Comparison of ENCODE assay signal across 8 mouse cellular contexts in the genomic region with DNA sequence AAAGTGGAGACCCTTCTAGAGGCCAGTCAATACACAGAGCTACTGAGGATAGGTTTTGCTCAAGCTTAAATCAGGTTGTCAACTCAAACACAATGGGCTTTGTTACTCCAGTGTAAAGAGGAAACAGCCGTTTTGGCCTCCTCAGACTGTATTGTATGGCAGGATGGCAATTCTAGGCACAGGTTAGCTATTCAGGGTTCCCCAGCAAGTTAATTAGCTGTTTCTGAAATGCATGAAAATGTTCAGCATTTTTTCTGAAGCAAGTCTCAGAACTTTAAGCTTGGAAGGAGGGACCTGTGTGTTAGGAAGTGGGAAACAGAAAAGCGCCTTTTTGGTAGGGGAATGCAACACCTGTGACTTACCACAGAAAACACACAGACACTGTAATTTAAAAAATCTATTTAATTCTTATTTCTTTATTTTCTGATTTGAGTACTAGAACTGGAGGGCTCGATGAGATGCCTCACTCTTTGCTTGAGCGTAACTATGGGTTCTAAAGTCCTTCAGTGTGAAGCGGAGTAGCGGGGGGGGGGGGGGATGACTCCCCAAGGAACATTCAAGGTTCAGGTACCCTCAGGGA. TPM values are rescaled to one million over a fixed set of nuclear protein-coding genes. Genes with fewer than 3 reads are reported as not detected.
DNase-seq lines count a peak whose midpoint lies in the region; ATAC-seq and TF ChIP-seq lines count a peak whose summit lies in the region.

No protein-coding gene starts in this region.

- H3K9me3 ChIP-seq in hindbrain, embryonic 15.5 days = no peaks in the 10 kb centered on the region
- no peaks in the 10 kb centered on the region for H3K9me3 ChIP-seq in lung, embryonic 16.5 days (ENCODE audit: control insufficient read depth, low read length)

- 1% methylated on average over 6 of the region's 6 CpGs for WGBS in hindbrain, embryonic 15.5 days
- WGBS in lung, embryonic 16.5 days = 5% methylated on average over 6 of the region's 6 CpGs
- 13% methylated on average over 6 of the region's 6 CpGs for WGBS in thymus, adult 2 months

- peak overlapping the region; percentile 71 for H3K4me3 ChIP-seq in embryonic fibroblast, embryonic 13.5 days (ENCODE audit: insufficient read depth, low read length)
- peak overlapping the region; percentile 63 for H3K4me3 ChIP-seq in hindbrain, embryonic 15.5 days
- peak overlapping the region; percentile 81 for H3K4me3 ChIP-seq in lung, embryonic 16.5 days (ENCODE audit: low read length)
- H3K4me3 ChIP-seq in thymus, adult 2 months (ENCODE audit: control insufficient read depth, insufficient read depth, low read length) = peak overlapping the region; percentile 94

- no peaks in the 10 kb centered on the region for H3K4me1 ChIP-seq in embryonic fibroblast, embryonic 13.5 days (ENCODE audit: control insufficient read depth, insufficient read depth, low read length)
- peaks cover 10% of the 10 kb centered on the region for H3K4me1 ChIP-seq in hindbrain, embryonic 15.5 days (replicated peaks)
- H3K4me1 ChIP-seq in lung, embryonic 16.5 days (replicated peaks; ENCODE audit: control insufficient read depth, insufficient read depth, low read length) = peaks cover 9% of the 10 kb centered on the region
- peaks cover 5% of the 10 kb centered on the region for H3K4me1 ChIP-seq in thymus, adult 2 months (replicated peaks; ENCODE audit: control insufficient read depth, insufficient read depth, low read length)

- no peaks in the 10 kb centered on the region for H3K36me3 ChIP-seq in hindbrain, embryonic 15.5 days
- no peaks in the 10 kb centered on the region for H3K36me3 ChIP-seq in lung, embryonic 16.5 days (ENCODE audit: control insufficient read depth, insufficient read depth, low read length)
- no peaks in the 10 kb centered on the region for H3K36me3 ChIP-seq in thymus, adult 2 months (ENCODE audit: control insufficient read depth, insufficient read depth, low read length)

- DNase-seq in cerebellum, adult 9-11 months = peak; percentile 29
- no peak for DNase-seq in cerebellum, postnatal 36 days
- DNase-seq in thymus, adult 2 months = peak; percentile 19
- no peak for DNase-seq in right cerebral cortex, postnatal 36 days (ENCODE audit: low spot score in 2 of 2)

- 0 out of 2 replicates have a peak, but pooled peaks have one; percentile 40 for TF ChIP-seq POLR2A in embryonic fibroblast, embryonic 13.5 days (IDR thresholded peaks at IDR 0.05; ENCODE audit: low read depth, low read length)
- TF ChIP-seq POLR2A in thymus, adult 2 months (IDR thresholded peaks at IDR 0.05; ENCODE audit: control insufficient read depth, extremely low read depth, insufficient read depth, low read length, poor library complexity) = no peak

- peak overlapping the region; percentile 91 for H3K9ac ChIP-seq in hindbrain, embryonic 15.5 days
- peak overlapping the region; percentile 89 for H3K9ac ChIP-seq in lung, embryonic 16.5 days (ENCODE audit: low read length)

- no peak overlapping the region for H3K27ac ChIP-seq in embryonic fibroblast, embryonic 13.5 days (ENCODE audit: insufficient read depth, low read length)
- peak overlapping the region; percentile 100 for H3K27ac ChIP-seq in hindbrain, embryonic 15.5 days (replicated peaks)
- H3K27ac ChIP-seq in lung, embryonic 16.5 days (ENCODE audit: low read length) = peak overlapping the region; percentile 99
- H3K27ac ChIP-seq in thymus, adult 2 months (ENCODE audit: control insufficient read depth, insufficient read depth, low read length) = peak overlapping the region; percentile 94

- H3K4me2 ChIP-seq in hindbrain, embryonic 15.5 days = peak overlapping the region; percentile 70
- peak overlapping the region; percentile 75 for H3K4me2 ChIP-seq in lung, embryonic 16.5 days (ENCODE audit: low read depth, low read length)

- H3K27me3 ChIP-seq in hindbrain, embryonic 15.5 days = no peaks in the 10 kb centered on the region
- H3K27me3 ChIP-seq in lung, embryonic 16.5 days (ENCODE audit: control insufficient read depth, insufficient read depth, low read depth, low read length) = no peaks in the 10 kb centered on the region
- peaks cover 3% of the 10 kb centered on the region for H3K27me3 ChIP-seq in thymus, adult 2 months (ENCODE audit: control insufficient read depth, insufficient read depth, low read length)

- no peak for TF ChIP-seq CTCF in embryonic fibroblast, embryonic 13.5 days (IDR thresholded peaks at IDR 0.05; ENCODE audit: borderline replicate concordance, insufficient read depth, low read length)
- TF ChIP-seq CTCF in thymus, adult 2 months (IDR thresholded peaks at IDR 0.05; ENCODE audit: borderline replicate concordance, control insufficient read depth, extremely low read depth, insufficient read depth, low read length, poor library complexity) = no peak

- ATAC-seq in hindbrain, embryonic 15.5 days (ENCODE audit: low FRiP score, low read depth) = no peak
- no peak; the same call in 1 of the 2 replicates for ATAC-seq in lung, embryonic 16.5 days (ENCODE audit: low read depth)
- no peak for ATAC-seq in megakaryocyte progenitor cell, adult 5-6 weeks (replicated peaks; ENCODE audit: poor library complexity)

RNA-seq across cellular contexts. Expression of a gene that starts 1.3 kb away (rescaled TPM):
- polyA plus RNA-seq in embryonic fibroblast, embryonic 13.5 days (2011; ENCODE audit: insufficient read length, low read depth, missing spikeins) = 31.6 and 31.9 TPM in 2 replicates
- polyA plus RNA-seq in hindbrain, embryonic 15.5 days (2015; fragmentation: Nextera tagmentation; extraction: Ambion mirVana) = 55.5 and 58.4 TPM in 2 replicates
- polyA plus RNA-seq in lung, embryonic 16.5 days (2015; fragmentation: Nextera tagmentation; extraction: Ambion mirVana) = 23.6 and 25.3 TPM in 2 replicates
- polyA plus RNA-seq in thymus, adult 2 months (2012; rRNA removed) = 26.0 and 26.3 TPM in 2 replicates
- total RNA-seq in megakaryocyte progenitor cell, adult 5-6 weeks (2015) = 0.07 TPM in 2 replicates
- total RNA-seq in megakaryocyte progenitor cell, adult 5-6 weeks (2017) = 0.29 and 1.1 TPM in 2 replicates

RNA-seq across cellular contexts. Expression of a gene that starts 47.0 kb away (rescaled TPM):
- polyA plus RNA-seq in embryonic fibroblast, embryonic 13.5 days (2011; ENCODE audit: insufficient read length, low read depth, missing spikeins) = 0.62 and 2.7 TPM in 2 replicates
- polyA plus RNA-seq in hindbrain, embryonic 15.5 days (2015; fragmentation: Nextera tagmentation; extraction: Ambion mirVana) = not detected in 2 replicates
- not detected in 2 replicates for polyA plus RNA-seq in lung, embryonic 16.5 days (2015; fragmentation: Nextera tagmentation; extraction: Ambion mirVana)
- not detected in 2 replicates for polyA plus RNA-seq in thymus, adult 2 months (2012; rRNA removed)
- 0.12 TPM in 1 of 2 replicates, not detected in the other for total RNA-seq in megakaryocyte progenitor cell, adult 5-6 weeks (2015)
- total RNA-seq in megakaryocyte progenitor cell, adult 5-6 weeks (2017) = not detected in 2 replicates

RNA-seq across cellular contexts. Expression of a gene that starts 47.0 kb away (rescaled TPM):
- polyA plus RNA-seq in embryonic fibroblast, embryonic 13.5 days (2011; ENCODE audit: insufficient read length, low read depth, missing spikeins) = not detected in 2 replicates
- polyA plus RNA-seq in hindbrain, embryonic 15.5 days (2015; fragmentation: Nextera tagmentation; extraction: Ambion mirVana) = not detected in 2 replicates
- polyA plus RNA-seq in lung, embryonic 16.5 days (2015; fragmentation: Nextera tagmentation; extraction: Ambion mirVana) = not detected in 2 replicates
- not detected in 2 replicates for polyA plus RNA-seq in thymus, adult 2 months (2012; rRNA removed)
- total RNA-seq in megakaryocyte progenitor cell, adult 5-6 weeks (2015) = not detected in 2 replicates
- total RNA-seq in megakaryocyte progenitor cell, adult 5-6 weeks (2017) = not detected in 2 replicates

RNA-seq across cellular contexts. Expression of a gene that starts 52.8 kb away (rescaled TPM):
- polyA plus RNA-seq in embryonic fibroblast, embryonic 13.5 days (2011; ENCODE audit: insufficient read length, low read depth, missing spikeins) = not detected in 2 replicates
- 0.21 TPM in 1 of 2 replicates, not detected in the other for polyA plus RNA-seq in hindbrain, embryonic 15.5 days (2015; fragmentation: Nextera tagmentation; extraction: Ambion mirVana)
- 22.6 and 25.9 TPM in 2 replicates for polyA plus RNA-seq in lung, embryonic 16.5 days (2015; fragmentation: Nextera tagmentation; extraction: Ambion mirVana)
- 3.0 and 4.1 TPM in 2 replicates for polyA plus RNA-seq in thymus, adult 2 months (2012; rRNA removed)
- not detected in 2 replicates for total RNA-seq in megakaryocyte progenitor cell, adult 5-6 weeks (2015)
- 0.07 TPM in 1 of 2 replicates, not detected in the other for total RNA-seq in megakaryocyte progenitor cell, adult 5-6 weeks (2017)

Comparison
In these comparisons a context has a peak if more than half of its experiments do, and no peak if none do; other contexts are left out.
1. DNase-seq: peak in cerebellum, adult 9-11 months (single experiment) and thymus, adult 2 months (single experiment); none in cerebellum, postnatal 36 days (0 of 2) and right cerebral cortex, postnatal 36 days (0 of 2).
2. Peak in every context shown above with its lines, with median percentiles within 50 percentile points of each other: H3K4me3 ChIP-seq.